Mouse (Mus musculus) Muller cell, postnatal 12 days (primary cell): ENCODE results near the gene Cgref1.

Source experiments
- DNase-seq: peaks from one replicate; pipeline ENCODE4 v3.0.0-alpha.2; 2015; ENCODE audit errors: inconsistent ontology term

Gene Cgref1

GRCm38 (mm10) chr5:30917891-30918670 is 27.3 kb downstream of the Cgref1 start:
- no peak for DNase-seq

- DNase-seq, result no peak
Observed at GRCm38 (mm10) chr5:30917348-30917747, 28.0 kb downstream of the Cgref1 start.

DNA sequence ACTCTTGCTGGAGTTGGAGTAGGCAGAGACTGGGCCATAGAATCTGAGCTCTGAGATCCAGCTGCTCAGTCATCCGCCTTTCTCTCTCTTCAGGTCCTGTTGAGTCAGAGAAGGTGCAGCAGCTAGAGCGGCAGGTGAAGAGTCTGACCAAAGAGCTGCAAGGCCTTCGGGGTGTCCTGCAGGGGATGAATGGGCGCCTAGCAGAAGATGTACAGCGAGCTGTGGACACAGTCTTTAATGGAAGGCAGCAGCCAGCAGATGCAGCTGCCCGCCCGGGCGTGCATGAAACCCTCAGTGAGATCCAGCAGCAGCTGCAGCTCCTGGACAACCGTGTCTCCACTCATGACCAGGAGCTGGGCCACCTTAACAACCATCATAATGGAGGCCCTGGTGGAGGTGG is 28.6 kb downstream of the Cgref1 start:
- DNase-seq, result no peak

- peak; percentile 95 for DNase-seq
Observed at GRCm38 (mm10) chr5:30915974-30916433, 29.4 kb downstream of the Cgref1 start.

DNA sequence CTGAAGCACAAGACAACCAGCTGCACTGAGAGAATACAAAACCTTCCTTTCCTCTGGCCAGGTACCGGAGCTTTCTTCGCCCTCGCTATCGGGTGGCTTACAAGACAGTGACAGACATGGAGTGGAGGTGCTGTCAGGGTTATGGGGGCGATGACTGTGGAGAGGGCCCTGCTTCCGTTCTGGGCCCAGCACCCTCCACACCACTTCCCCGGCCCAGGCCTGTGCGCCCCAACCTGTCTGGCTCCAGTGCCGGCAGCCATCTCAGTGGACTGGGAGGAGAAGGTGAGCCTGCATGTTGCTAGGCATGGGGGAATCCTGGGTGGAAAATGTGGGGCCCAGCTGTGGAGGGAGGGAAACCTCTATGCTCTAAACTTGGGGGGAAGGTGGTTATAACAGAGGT is 29.9 kb downstream of the Cgref1 start:
- no peak for DNase-seq

DNA sequence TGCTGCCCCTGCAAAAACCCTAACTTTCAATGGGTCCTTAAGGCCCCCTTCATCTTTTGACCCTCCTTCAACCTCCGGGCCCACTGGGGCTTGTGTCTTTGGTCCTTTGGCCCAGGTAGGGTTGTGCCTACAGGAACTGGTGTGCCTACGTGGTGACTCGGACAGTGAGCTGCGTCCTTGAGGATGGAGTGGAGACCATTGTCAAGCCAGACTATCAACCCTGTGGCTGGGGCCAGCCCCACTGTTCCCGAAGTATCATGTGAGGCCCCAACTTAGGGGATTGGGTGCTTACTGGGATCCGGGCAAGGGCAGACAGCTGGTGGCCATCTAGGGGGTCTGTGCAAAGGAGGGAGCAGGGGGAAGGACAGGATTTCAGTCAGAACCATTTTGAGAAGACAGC is 30.5 kb downstream of the Cgref1 start:
- no peak for DNase-seq

GRCm38 (mm10) chr5:30914101-30914635 is 31.2 kb downstream of the Cgref1 start:
- no peak for DNase-seq

DNA sequence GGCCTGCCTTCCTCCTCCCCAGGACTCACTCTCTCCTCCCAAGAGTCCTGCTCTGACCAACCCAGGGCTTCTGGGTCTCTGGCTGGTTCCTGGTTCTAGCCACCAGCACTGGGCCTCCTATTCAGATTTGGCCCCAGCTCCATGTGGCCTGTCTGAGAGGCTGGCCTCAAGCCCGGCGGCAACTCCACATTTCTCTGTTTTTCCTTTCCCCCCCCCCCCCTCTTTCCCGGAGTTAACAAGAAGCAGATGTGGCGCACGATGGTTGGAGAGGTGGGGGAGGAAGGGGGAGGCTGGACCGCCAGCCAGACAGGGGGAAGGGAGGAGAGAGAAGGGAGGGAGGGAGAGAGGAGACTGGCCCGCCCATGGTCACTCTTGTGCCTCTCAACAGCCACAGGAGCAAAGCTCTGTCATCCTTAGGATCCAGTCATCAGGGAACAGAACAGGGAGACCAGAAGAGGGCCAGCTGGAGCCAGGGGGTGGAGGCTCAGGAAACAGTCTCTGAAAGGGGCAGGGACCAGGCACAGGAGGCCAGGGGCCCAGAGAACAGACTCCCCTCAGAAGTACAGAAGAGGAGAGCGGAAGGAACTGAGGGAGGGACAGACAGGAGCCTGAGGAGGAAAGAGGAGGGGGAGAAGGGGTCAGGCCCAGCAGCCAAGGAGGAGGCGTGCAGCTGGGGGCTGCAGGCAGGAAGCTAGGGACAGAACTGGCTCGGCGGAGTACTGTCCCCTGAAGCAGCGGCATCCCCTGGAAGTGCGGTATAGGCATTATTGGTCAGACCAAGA is 32.1 kb downstream of the Cgref1 start, which contains the start of gene Emilin1:
Gene Emilin1 (plus strand): TSS at position 343 of the 782 bp plus-strand sequence.
- peak; percentile 94 for DNase-seq

GRCm38 (mm10) chr5:30912156-30912555 is 33.2 kb downstream of the Cgref1 start:
- peak; percentile 72 for DNase-seq

DNA sequence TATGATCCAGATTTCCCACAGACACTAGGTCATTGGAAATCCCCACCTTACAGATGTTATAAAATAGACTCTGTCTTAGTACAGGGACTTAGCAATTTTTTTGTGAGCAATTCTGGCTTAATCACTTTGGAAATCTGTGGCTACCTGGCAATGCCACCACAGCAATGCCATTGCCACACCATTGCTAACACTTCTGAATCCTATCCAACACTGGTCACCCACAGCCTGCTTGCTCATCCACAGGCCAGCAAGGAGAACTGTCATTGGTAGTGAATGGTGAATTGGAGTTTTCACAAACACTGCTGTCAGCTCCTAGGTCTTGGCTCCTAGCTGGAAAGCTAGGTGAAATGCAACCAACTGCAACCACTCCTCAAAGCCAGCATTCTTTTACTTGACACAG is 34.9 kb downstream of the Cgref1 start:
- DNase-seq, result no peak

GRCm38 (mm10) chr5:30909863-30910262 is 35.5 kb downstream of the Cgref1 start:
- no peak for DNase-seq

- DNase-seq, result no peak
Observed at GRCm38 (mm10) chr5:30909300-30909659, 36.1 kb downstream of the Cgref1 start.

- no peak for DNase-seq
Observed at GRCm38 (mm10) chr5:30908426-30909299, 36.7 kb downstream of the Cgref1 start.

DNA sequence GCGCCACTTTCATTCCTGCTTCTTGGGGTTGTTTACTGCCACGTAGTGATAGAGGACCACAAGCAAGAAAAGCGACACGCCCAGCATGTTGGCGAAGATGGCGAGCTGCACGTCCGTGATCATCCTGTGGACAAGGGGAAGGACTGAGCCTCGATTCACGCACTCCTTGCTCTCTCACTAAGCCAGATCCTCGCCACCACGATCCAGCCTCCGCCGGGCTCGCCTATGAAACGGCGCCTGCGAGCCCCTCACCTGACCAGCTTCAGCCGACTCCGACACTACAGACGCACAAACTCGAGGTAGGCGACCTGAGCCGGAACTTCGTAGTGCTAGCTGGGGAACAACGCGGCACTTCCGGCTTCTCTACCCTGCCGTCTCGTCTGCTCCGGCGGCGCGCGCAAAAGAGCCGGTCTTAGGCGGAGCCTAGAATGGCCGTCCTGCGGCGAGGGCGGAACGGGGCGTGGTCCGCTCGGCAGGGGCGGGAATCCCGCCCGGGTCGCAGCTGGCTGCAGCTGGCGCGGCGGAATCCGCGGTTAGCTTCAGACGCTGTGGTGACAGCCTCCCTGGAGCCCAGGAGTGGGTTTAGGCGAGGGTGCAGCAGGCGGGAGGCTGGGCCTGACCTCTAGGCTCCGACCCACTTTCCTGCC is 37.9 kb downstream of the Cgref1 start, which contains the start of gene Ost4:
Gene Ost4 (minus strand): TSS at position 376 of the 647 bp plus-strand sequence.
- DNase-seq, result peak; percentile 95

GRCm38 (mm10) chr5:30901860-30902259 is 43.5 kb downstream of the Cgref1 start:
- peak; percentile 71 for DNase-seq

GRCm38 (mm10) chr5:30890375-30890774 is 55.0 kb downstream of the Cgref1 start:
- DNase-seq, result no peak

DNA sequence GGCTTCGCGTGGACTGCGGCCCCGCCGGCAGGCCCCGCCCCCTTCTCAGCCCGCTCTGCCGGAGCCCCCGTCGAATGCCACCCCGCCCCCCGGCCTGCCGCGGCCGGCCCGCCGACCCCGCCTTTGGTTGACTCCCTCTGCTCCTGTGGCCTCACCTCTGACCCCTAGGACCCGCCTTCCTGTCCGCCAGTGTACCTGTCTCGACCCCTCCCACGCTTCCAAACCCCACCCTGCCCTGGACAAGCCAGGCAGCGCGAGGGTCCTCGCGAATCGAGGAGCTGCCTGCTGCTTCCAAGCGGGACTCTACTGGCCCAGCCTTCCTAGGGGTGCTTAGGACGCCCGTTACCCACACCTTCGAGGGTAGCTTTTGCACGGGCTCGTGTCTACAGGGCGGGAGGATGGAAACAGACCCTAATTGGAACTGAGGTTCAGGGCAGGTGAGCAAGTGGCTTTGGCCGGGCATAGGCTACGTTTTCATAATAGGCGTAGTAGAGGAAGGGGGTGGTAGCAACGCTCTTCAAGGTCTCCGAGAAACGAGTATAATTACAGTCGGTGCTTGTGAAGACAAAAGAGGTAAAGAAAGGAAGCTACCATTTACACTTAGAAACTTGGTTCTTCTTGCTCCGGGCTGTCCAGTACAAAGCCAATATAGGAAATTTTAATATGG is 56.2 kb downstream of the Cgref1 start:
- DNase-seq, result no peak

GRCm38 (mm10) chr5:30888337-30889087 is 56.9 kb downstream of the Cgref1 start, which contains the start of gene Agbl5:
Agbl5 (plus strand) TSS chr5:30888694.
- DNase-seq, result peak; percentile 91

- peak; percentile 97 for DNase-seq
Observed at GRCm38 (mm10) chr5:30887858-30888336, 57.5 kb downstream of the Cgref1 start.
